8 mouse cellular contexts compared by ENCODE assay signal in genomic region chr9:63058506-63059233, GRCm38 (mm10).
DNase-seq lines count a peak whose midpoint lies in the region; ATAC-seq and TF ChIP-seq lines count a peak whose summit lies in the region.

No protein-coding gene starts in this region.

- H3K4me3 ChIP-seq in kidney, embryonic 15.5 days (replicated peaks): peak overlapping the region; percentile 30
- peak overlapping the region; percentile 44 for H3K4me3 ChIP-seq in embryonic facial prominence, embryonic 10.5 days
- peak overlapping the region; percentile 15 for H3K4me3 ChIP-seq in forebrain, embryonic 15.5 days
- H3K4me3 ChIP-seq in midbrain, embryonic 14.5 days (replicated peaks; ENCODE audit: low read depth, low read length): no peak overlapping the region
- no peak overlapping the region for H3K4me3 ChIP-seq in lung, adult 2 months (replicated peaks; ENCODE audit: extremely low read depth, low read depth, low read length)

- DNase-seq in kidney, postnatal 4 days: no peak
- DNase-seq in embryonic facial prominence, embryonic 10.5 days (ENCODE audit: low spot score): no peak
- peak; percentile 63 for DNase-seq in midbrain, embryonic 14.5 days
- no peak for DNase-seq in urinary bladder, postnatal 36 days (ENCODE audit: low spot score in 2 of 2)
- DNase-seq in lung, adult 2 months: no peak

- no peak for TF ChIP-seq POLR2A in lung, adult 2 months (IDR thresholded peaks at IDR 0.05; ENCODE audit: borderline replicate concordance, extremely low read depth, low read depth, low read length)

- 36% methylated on average over 16 of the region's 16 CpGs for WGBS in kidney, embryonic 15.5 days
- 37% methylated on average over 16 of the region's 16 CpGs for WGBS in embryonic facial prominence, embryonic 10.5 days
- WGBS in forebrain, embryonic 15.5 days: 21% methylated on average over 16 of the region's 16 CpGs
- 5% methylated on average over 16 of the region's 16 CpGs for WGBS in midbrain, embryonic 14.5 days
- WGBS in lung, adult 2 months: 40% methylated on average over 16 of the region's 16 CpGs

- peaks cover 16% of the 10 kb centered on the region for H3K4me1 ChIP-seq in kidney, embryonic 15.5 days
- H3K4me1 ChIP-seq in embryonic facial prominence, embryonic 10.5 days: peaks cover 18% of the 10 kb centered on the region
- peaks cover 13% of the 10 kb centered on the region for H3K4me1 ChIP-seq in forebrain, embryonic 15.5 days
- H3K4me1 ChIP-seq in midbrain, embryonic 14.5 days (ENCODE audit: control insufficient read depth, insufficient read depth, low read length): peaks cover 14% of the 10 kb centered on the region
- peaks cover 3% of the 10 kb centered on the region for H3K4me1 ChIP-seq in lung, adult 2 months (ENCODE audit: control insufficient read depth, insufficient read depth, low read length)

- no peak for TF ChIP-seq CTCF in lung, adult 2 months (IDR thresholded peaks at IDR 0.05; ENCODE audit: insufficient read depth, low read length)

- no peaks in the 10 kb centered on the region for H3K36me3 ChIP-seq in kidney, embryonic 15.5 days
- no peaks in the 10 kb centered on the region for H3K36me3 ChIP-seq in embryonic facial prominence, embryonic 10.5 days (replicated peaks)
- no peaks in the 10 kb centered on the region for H3K36me3 ChIP-seq in forebrain, embryonic 15.5 days
- no peaks in the 10 kb centered on the region for H3K36me3 ChIP-seq in midbrain, embryonic 14.5 days (ENCODE audit: control insufficient read depth, insufficient read depth, low read length)

- ATAC-seq in kidney, embryonic 15.5 days (replicated peaks; ENCODE audit: low FRiP score): peak; percentile 2; the same call in 1 of the 2 replicates
- no peak for ATAC-seq in forebrain, embryonic 15.5 days (replicated peaks)
- no peak; the same call in 1 of the 2 replicates for ATAC-seq in midbrain, embryonic 14.5 days (ENCODE audit: low FRiP score, low TSS enrichment)
- ATAC-seq in megakaryocyte progenitor cell, adult 5-6 weeks (replicated peaks; ENCODE audit: poor library complexity): no peak

- no peaks in the 10 kb centered on the region for H3K27me3 ChIP-seq in kidney, embryonic 15.5 days
- peaks cover 3% of the 10 kb centered on the region; the same call in 1 of the 2 replicates for H3K27me3 ChIP-seq in embryonic facial prominence, embryonic 10.5 days (replicated peaks; ENCODE audit: low read depth, poor library complexity, severe bottlenecking)
- no peaks in the 10 kb centered on the region for H3K27me3 ChIP-seq in forebrain, embryonic 15.5 days
- no peaks in the 10 kb centered on the region for H3K27me3 ChIP-seq in midbrain, embryonic 14.5 days (ENCODE audit: control insufficient read depth, insufficient read depth, low read length)

- peak overlapping the region; percentile 67 for H3K27ac ChIP-seq in kidney, embryonic 15.5 days
- peak overlapping the region; percentile 73 for H3K27ac ChIP-seq in embryonic facial prominence, embryonic 10.5 days (replicated peaks)
- H3K27ac ChIP-seq in forebrain, embryonic 15.5 days (replicated peaks): peak overlapping the region; percentile 9; the same call in 1 of the 2 replicates
- H3K27ac ChIP-seq in midbrain, embryonic 14.5 days (replicated peaks; ENCODE audit: low read depth, low read length): peak overlapping the region; percentile 10

- 0 out of 2 replicates have a peak overlapping the region, but pooled peaks have one; percentile 24 for H3K9ac ChIP-seq in kidney, embryonic 15.5 days
- H3K9ac ChIP-seq in forebrain, embryonic 15.5 days (replicated peaks): peak overlapping the region; percentile 20
- no peak overlapping the region; the same call in 1 of the 2 replicates for H3K9ac ChIP-seq in midbrain, embryonic 14.5 days (replicated peaks; ENCODE audit: low read length)

- peaks cover 13% of the 10 kb centered on the region for H3K9me3 ChIP-seq in kidney, embryonic 15.5 days (replicated peaks)
- peaks cover 11% of the 10 kb centered on the region; the same call in 1 of the 2 replicates for H3K9me3 ChIP-seq in embryonic facial prominence, embryonic 10.5 days
- H3K9me3 ChIP-seq in forebrain, embryonic 15.5 days: 0 out of 2 replicates have a peak, but pooled peaks cover 10% of the 10 kb centered on the region
- H3K9me3 ChIP-seq in midbrain, embryonic 14.5 days (ENCODE audit: control insufficient read depth, low read length): peaks cover 6% of the 10 kb centered on the region

- peak overlapping the region; percentile 57 for H3K4me2 ChIP-seq in kidney, embryonic 15.5 days
- H3K4me2 ChIP-seq in forebrain, embryonic 15.5 days (replicated peaks): peak overlapping the region; percentile 42
- peak overlapping the region; percentile 38 for H3K4me2 ChIP-seq in midbrain, embryonic 14.5 days (ENCODE audit: low read length)

Comparison
In these comparisons a context has a peak if more than half of its experiments do, and no peak if none do; other contexts are left out.
1. H3K27ac ChIP-seq: peak in every context shown above with its lines; median percentile 73 in embryonic facial prominence, embryonic 10.5 days; 67 in kidney, embryonic 15.5 days; 10 in midbrain, embryonic 14.5 days; 9 in forebrain, embryonic 15.5 days.
2. H3K4me3 ChIP-seq: peak in kidney, embryonic 15.5 days (single experiment), embryonic facial prominence, embryonic 10.5 days (single experiment) and forebrain, embryonic 15.5 days (single experiment); none in midbrain, embryonic 14.5 days (single experiment) and lung, adult 2 months (single experiment).
3. Peak in every context shown above with its lines, with median percentiles within 50 percentile points of each other: H3K4me2 ChIP-seq.